Mouse (Mus musculus) limb, embryonic 11.5 days (tissue): ENCODE measurements around the gene Dmpk. TPM values are rescaled to one million over a fixed set of nuclear protein-coding genes. Genes with fewer than 3 reads are reported as not detected.
A peak's percentile ranks its signal among the peaks of the same experiment; 100 is the strongest.

Experiments used
- ATAC-seq: fragments of 200-750 bp; cut with Nextera tagmentation; 2 replicates; pipeline ENCODE4 v1.8.0; 2017; ENCODE audit warnings: low read depth; ENCODE audit not compliant: insufficient number of reproducible peaks, low FRiP score, low TSS enrichment
- DNase-seq: peaks from one replicate; pipeline ENCODE4 v3.0.0-alpha.2; 2015; ENCODE audit warnings: low spot score
- H3K27ac ChIP-seq: fragments of 300-500 bp; sonication (generic); replicated peaks from 2 replicates; pipeline ENCODE4 v1.5.1; 2014; ENCODE audit warnings: low read depth, mild to moderate bottlenecking, low read length
- H3K27me3 ChIP-seq: fragments of 300-500 bp; sonication (generic); 2 replicates; pipeline ENCODE4 v1.6.1; 2014; ENCODE audit warnings: mild to moderate bottlenecking, low read length, mixed read lengths; ENCODE audit not compliant: control insufficient read depth, insufficient read depth
- H3K36me3 ChIP-seq: fragments of 300-500 bp; sonication (generic); 2 replicates; pipeline ENCODE4 v1.6.1; 2014; ENCODE audit warnings: mild to moderate bottlenecking, low read length, moderate library complexity, mixed read lengths; ENCODE audit not compliant: control insufficient read depth, insufficient read depth
- H3K4me1 ChIP-seq: fragments of 300-500 bp; sonication (generic); 2 replicates; pipeline ENCODE4 v1.6.1; 2014; ENCODE audit warnings: low read length, mixed read lengths; ENCODE audit not compliant: control insufficient read depth, insufficient read depth
- H3K4me2 ChIP-seq: fragments of 300-500 bp; sonication (generic); 2 replicates; pipeline ENCODE4 v1.6.1; 2014; ENCODE audit warnings: low read depth, mild to moderate bottlenecking, moderate library complexity; ENCODE audit not compliant: severe bottlenecking
- H3K4me3 ChIP-seq: fragments of 300-500 bp; sonication (generic); 2 replicates; pipeline ENCODE4 v1.5.1; 2014; ENCODE audit warnings: low read depth, low read length
- H3K9ac ChIP-seq: fragments of 300-500 bp; sonication (generic); 2 replicates; pipeline ENCODE4 v1.6.1; 2014; ENCODE audit warnings: mild to moderate bottlenecking, low read length
- H3K9me3 ChIP-seq: fragments of 300-500 bp; sonication (generic); 2 replicates; pipeline ENCODE4 v1.6.1; 2016; ENCODE audit warnings: low read length; ENCODE audit not compliant: control insufficient read depth
- WGBS: fragments of 180-500 bp; shearing (Covaris S2); extraction: QIAGEN DNeasy Blood & Tissue Kit; methylation state at CpG from one replicate; pipeline ENCODE4 v1.1.7; 2014; 5-methylcytosine and 5-hydroxymethylcytosine counted together
- polyA plus RNA-seq: library from polyadenylated mRNA; unstranded; fragments of >200 nt; fragmentation: Nextera tagmentation; extraction: Ambion mirVana; gene quantifications from 2 replicates; pipeline ENCODE4 v1.2.1, GENCODE M21; 2014

The Dmpk gene
- polyA plus RNA-seq, 1 experiment from 2014 or later: 8.6 TPM

DNA sequence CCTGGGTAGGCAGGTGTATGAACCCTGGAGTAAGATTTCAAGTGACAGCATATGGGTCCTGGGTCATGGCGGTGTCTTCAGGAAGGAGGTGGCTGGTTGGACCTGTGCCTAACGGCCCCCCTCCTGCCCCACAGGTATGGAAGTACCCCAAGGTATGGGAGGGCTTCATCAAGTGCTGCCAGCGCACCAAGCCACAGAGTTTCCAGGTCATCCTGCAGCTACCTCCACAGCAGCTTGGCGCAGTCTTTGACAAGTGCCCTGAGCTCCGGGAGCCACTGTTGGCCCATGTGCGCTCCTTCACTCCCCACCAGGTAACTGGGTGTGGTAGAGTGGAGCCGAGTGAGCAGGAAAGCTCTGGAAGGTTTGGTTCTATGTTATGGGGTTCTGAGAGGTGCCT lies 30.5 kb upstream of the Dmpk start:
- no peaks in the 10 kb centered on the region; the same call in 1 of the 2 replicates for H3K9me3 ChIP-seq
- H3K4me1 ChIP-seq: no peaks in the 10 kb centered on the region
- no peak overlapping the region for H3K9ac ChIP-seq
- no peak for DNase-seq
- no peak overlapping the region for H3K4me3 ChIP-seq
- no peak overlapping the region for H3K27ac ChIP-seq
- no peaks in the 10 kb centered on the region for H3K27me3 ChIP-seq
- H3K36me3 ChIP-seq: peaks cover 17% of the 10 kb centered on the region
- ATAC-seq: no peak
- 89% methylated on average over 7 of the region's 7 CpGs for WGBS
- H3K4me2 ChIP-seq: no peak overlapping the region

DNA sequence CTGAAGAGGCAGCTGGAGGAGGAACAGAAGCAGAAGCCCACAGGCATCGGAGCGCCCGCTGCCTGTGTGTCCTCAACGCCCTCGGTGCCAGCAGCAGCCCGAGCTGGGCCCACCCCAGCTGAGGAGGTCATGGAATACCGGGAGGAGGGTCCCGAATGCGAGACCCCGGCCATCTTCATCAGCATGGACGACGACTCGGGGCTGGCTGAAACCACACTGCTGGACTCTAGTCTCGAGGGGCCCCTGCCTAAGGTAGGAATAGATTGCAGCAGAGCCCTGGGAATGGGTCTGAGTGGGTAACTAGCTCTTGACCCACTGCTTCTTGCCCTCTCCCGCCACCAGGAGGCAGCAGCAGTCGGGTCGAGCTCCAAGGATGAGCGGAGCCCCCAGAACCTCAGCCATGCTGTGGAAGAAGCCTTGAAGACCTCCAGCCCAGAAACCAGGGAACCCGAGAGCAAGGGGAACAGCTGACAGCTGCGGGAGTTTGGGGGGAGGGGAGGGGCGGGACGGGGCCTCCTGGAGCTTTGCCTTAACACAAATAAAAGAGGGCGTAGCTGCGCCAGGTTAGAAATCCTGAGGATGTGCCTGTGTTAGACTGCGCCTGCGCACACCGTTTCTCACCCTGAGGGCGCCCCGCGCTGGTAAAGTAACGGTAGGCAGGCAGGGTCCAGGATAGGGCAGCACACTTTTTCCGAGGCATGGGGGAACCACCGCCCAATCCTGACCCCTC lies 29.4 kb upstream of the Dmpk start, which contains the start of gene Rsph6a:
Gene Rsph6a, plus strand, starts transcription at position 644 of the 730 bp plus-strand sequence.
- WGBS: 26% methylated on average over 33 of the region's 33 CpGs
- no peak within 1 kb of the TSS for H3K9ac ChIP-seq
- H3K4me2 ChIP-seq: peak within 1 kb of the TSS; percentile 12; the same call in 1 of the 2 replicates
- peak; percentile 86 for DNase-seq
- H3K4me3 ChIP-seq: no peak within 1 kb of the TSS
- no peaks in the 10 kb centered on the region; the same call in 1 of the 2 replicates for H3K9me3 ChIP-seq
- H3K27ac ChIP-seq: no peak within 1 kb of the TSS
- no peaks in the 10 kb centered on the region for H3K27me3 ChIP-seq
- peaks cover 15% of the 10 kb centered on the region for H3K36me3 ChIP-seq
- H3K4me1 ChIP-seq: no peaks in the 10 kb centered on the region
- ATAC-seq: peak; percentile 49; the same call in 1 of the 2 replicates

DNA sequence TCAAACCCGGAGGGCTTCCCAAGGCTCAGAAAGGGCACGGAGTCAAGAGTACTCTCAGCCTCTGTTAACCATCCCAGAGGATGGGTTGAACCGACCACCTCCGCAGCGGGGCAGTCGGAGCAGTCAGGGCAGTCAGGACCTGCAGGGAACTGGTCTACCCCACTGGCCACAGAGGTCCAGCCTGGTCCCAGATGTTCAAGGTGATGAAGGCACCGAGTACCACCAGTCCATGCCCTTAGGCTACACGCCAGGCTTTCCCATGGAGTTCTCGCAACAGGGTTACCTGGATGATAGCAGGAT lies 28.9 kb upstream of the Dmpk start:
- Histone ChIP-seq H3K27ac (no peak overlapping the region), H3K4me2 (peak overlapping the region; percentile 12; the same call in 1 of the 2 replicates), H3K4me1 (no peaks in the 10 kb centered on the region), H3K4me3 (no peak overlapping the region), H3K27me3 (no peaks in the 10 kb centered on the region), H3K36me3 (peaks cover 11% of the 10 kb centered on the region), H3K9ac (no peak overlapping the region), H3K9me3 (no peaks in the 10 kb centered on the region; the same call in 1 of the 2 replicates)
- DNase-seq (no peak), ATAC-seq (peak; percentile 23; the same call in 1 of the 2 replicates)
- WGBS: 72% methylated on average over 9 of the region's 9 CpGs

GRCm38 (mm10) chr7:19055108-19055507 lies 28.5 kb upstream of the Dmpk start:
- Histone ChIP-seq H3K4me3 (no peak overlapping the region), H3K4me1 (no peaks in the 10 kb centered on the region), H3K36me3 (peaks cover 11% of the 10 kb centered on the region), H3K27me3 (no peaks in the 10 kb centered on the region), H3K27ac (no peak overlapping the region), H3K4me2 (no peak overlapping the region), H3K9me3 (no peaks in the 10 kb centered on the region; the same call in 1 of the 2 replicates), H3K9ac (no peak overlapping the region)
- ATAC-seq (no peak), DNase-seq (no peak)
- WGBS: 88% methylated on average over 8 of the region's 8 CpGs

- 88% methylated on average over 10 of the region's 10 CpGs for WGBS
- H3K9ac ChIP-seq: no peak overlapping the region
- H3K36me3 ChIP-seq: peaks cover 2% of the 10 kb centered on the region; the same call in 1 of the 2 replicates
- H3K27ac ChIP-seq: no peak overlapping the region
- H3K4me1 ChIP-seq: no peaks in the 10 kb centered on the region
- no peak for ATAC-seq
- no peak overlapping the region for H3K4me3 ChIP-seq
- H3K4me2 ChIP-seq: no peak overlapping the region
- DNase-seq: no peak
- no peaks in the 10 kb centered on the region; the same call in 1 of the 2 replicates for H3K9me3 ChIP-seq
- H3K27me3 ChIP-seq: no peaks in the 10 kb centered on the region
These were observed 26.2 kb upstream of the Dmpk start for GRCm38 (mm10) chr7:19057405-19057804.

- Histone ChIP-seq H3K27ac (no peak overlapping the region), H3K4me3 (peak overlapping the region; percentile 14; the same call in 1 of the 2 replicates), H3K9ac (no peak overlapping the region), H3K4me1 (no peaks in the 10 kb centered on the region), H3K9me3 (peaks cover 5% of the 10 kb centered on the region), H3K4me2 (0 out of 2 replicates have a peak overlapping the region, but pooled peaks have one; percentile 12), H3K36me3 (no peaks in the 10 kb centered on the region), H3K27me3 (peaks cover 36% of the 10 kb centered on the region)
- DNase-seq (no peak), ATAC-seq (no peak)
- WGBS: 48% methylated on average over 13 of the region's 13 CpGs
These were observed 17.8 kb upstream of the Dmpk start for GRCm38 (mm10) chr7:19065896-19066295.

DNA sequence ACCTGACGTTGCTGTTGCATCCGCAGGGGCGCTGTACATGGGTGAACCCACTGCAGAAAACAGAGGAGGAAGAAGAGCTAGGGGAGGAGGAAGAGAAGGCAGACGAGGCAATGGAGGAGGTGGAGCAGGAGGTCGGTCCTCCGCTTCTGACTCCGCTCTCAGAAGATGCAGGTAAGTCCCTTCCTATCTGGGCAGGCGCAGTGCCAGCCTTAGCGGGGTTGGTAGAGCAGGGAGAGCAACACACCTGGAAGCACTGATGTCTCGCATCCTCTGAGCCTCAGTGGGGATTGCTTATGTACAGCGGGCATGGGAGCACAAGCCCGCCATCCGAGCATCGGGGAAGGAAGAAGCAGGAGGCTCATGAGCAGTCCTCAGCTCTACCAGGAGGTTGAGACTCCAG lies 16.6 kb upstream of the Dmpk start:
- DNase-seq: no peak
- Histone ChIP-seq H3K4me1 (no peaks in the 10 kb centered on the region), H3K9ac (no peak overlapping the region), H3K9me3 (peaks cover 5% of the 10 kb centered on the region), H3K4me2 (no peak overlapping the region), H3K36me3 (no peaks in the 10 kb centered on the region), H3K27me3 (peaks cover 36% of the 10 kb centered on the region), H3K27ac (no peak overlapping the region), H3K4me3 (no peak overlapping the region)
- ATAC-seq: no peak
- 42% methylated on average over 14 of the region's 14 CpGs for WGBS

- Histone ChIP-seq H3K36me3 (no peaks in the 10 kb centered on the region), H3K27me3 (peaks cover 36% of the 10 kb centered on the region), H3K9me3 (peaks cover 5% of the 10 kb centered on the region), H3K27ac (no peak overlapping the region), H3K4me2 (no peak overlapping the region), H3K4me1 (no peaks in the 10 kb centered on the region), H3K4me3 (no peak overlapping the region), H3K9ac (no peak overlapping the region)
- WGBS: 61% methylated on average over 13 of the region's 14 CpGs
- ATAC-seq (no peak), DNase-seq (no peak)
These were observed 15.7 kb upstream of the Dmpk start for GRCm38 (mm10) chr7:19067935-19068334.
